Mouse (Mus musculus) liver, postnatal 0 days (tissue): Measurements from ENCODE around the gene Gbp2b. TPM values are rescaled to one million over a fixed set of nuclear protein-coding genes. Genes with fewer than 3 reads are reported as not detected.

ENCODE experiments used
- ATAC-seq: fragments of 200-750 bp; cut with Nextera tagmentation; 2 replicates; pipeline ENCODE4 v1.8.0; 2017; ENCODE audit warnings: mild to moderate bottlenecking, moderate library complexity
- DNase-seq: peaks from one replicate; pipeline ENCODE4 v3.0.0-alpha.2; 2016
- H3K27ac ChIP-seq: fragments of 300-500 bp; sonication (generic); 2 replicates; pipeline ENCODE4 v1.5.1; 2014; ENCODE audit warnings: antibody characterized with exemption, moderate library complexity, mild to moderate bottlenecking, low read depth
- H3K27me3 ChIP-seq: fragments of 300-500 bp; sonication (generic); 2 replicates; pipeline ENCODE4 v1.6.1; 2014; ENCODE audit warnings: low read length, control low read depth, mixed read lengths; ENCODE audit not compliant: insufficient read depth
- H3K36me3 ChIP-seq: fragments of 300-500 bp; sonication (generic); replicated peaks from 2 replicates; pipeline ENCODE4 v1.6.1; 2014; ENCODE audit warnings: mild to moderate bottlenecking, control low read depth, low read length, moderate library complexity, mixed read lengths; ENCODE audit not compliant: insufficient read depth
- H3K4me1 ChIP-seq: fragments of 300-500 bp; sonication (generic); 2 replicates; pipeline ENCODE4 v1.6.1; 2014; ENCODE audit warnings: antibody characterized with exemption, mild to moderate bottlenecking, control low read depth; ENCODE audit not compliant: insufficient read depth
- H3K4me2 ChIP-seq: fragments of 300-500 bp; sonication (generic); 2 replicates; pipeline ENCODE4 v1.6.1; 2014; ENCODE audit warnings: low read depth, mild to moderate bottlenecking, low read length, moderate library complexity, mixed read lengths
- H3K4me3 ChIP-seq: fragments of 300-500 bp; sonication (generic); 2 replicates; pipeline ENCODE4 v1.5.1; 2014; ENCODE audit warnings: low read depth, low read length
- H3K9ac ChIP-seq: fragments of 300-500 bp; sonication (generic); replicated peaks from 2 replicates; pipeline ENCODE4 v1.6.1; 2014; ENCODE audit warnings: mild to moderate bottlenecking, moderate library complexity
- H3K9me3 ChIP-seq: fragments of 300-500 bp; sonication (generic); 2 replicates; pipeline ENCODE4 v1.6.1; 2016; ENCODE audit warnings: mild to moderate bottlenecking, control low read depth, low read length, mixed read lengths
- CTCF ChIP-seq: sonication (generic); IDR thresholded peaks from 2 replicates; pipeline ENCODE4 v1.5.1; 2016; ENCODE audit warnings: antibody characterized with exemption, low read depth
- EP300 ChIP-seq: IDR thresholded peaks from 2 replicates; pipeline ENCODE4 v1.6.1; 2016; ENCODE audit warnings: antibody characterized with exemption, low read depth, mild to moderate bottlenecking
- WGBS: fragments of 180-500 bp; shearing (Covaris S2); extraction: QIAGEN DNeasy Blood & Tissue Kit; methylation state at CpG from one replicate; pipeline ENCODE4 v1.1.7; 2014; ENCODE audit not compliant: insufficient replicate concordance; 5-methylcytosine and 5-hydroxymethylcytosine counted together
- polyA plus RNA-seq: library from polyadenylated mRNA; unstranded; fragments of >200 nt; fragmentation: Nextera tagmentation; extraction: Ambion mirVana; gene quantifications from 2 replicates; pipeline ENCODE4 v1.2.1, GENCODE M21; 2015

The Gbp2b gene
- polyA plus RNA-seq, 1 experiment from 2014 or later, result 0.05 TPM

- no peak for ATAC-seq
- H3K9me3 ChIP-seq, result no peaks in the 10 kb centered on the region
Observed at GRCm38 (mm10) chr3:142618658-142619057, 24.0 kb downstream of the Gbp2b start.

GRCm38 (mm10) chr3:142619606-142620005 is 25.0 kb downstream of the Gbp2b start:
- H3K9me3 ChIP-seq, result no peaks in the 10 kb centered on the region
- TF ChIP-seq EP300 (no peak), CTCF (no peak)
- H3K27ac ChIP-seq, result no peak overlapping the region
- no peaks in the 10 kb centered on the region for H3K36me3 ChIP-seq
- no peak for DNase-seq
- WGBS, result 46% methylated on average over 1 of the region's 1 CpGs
- ATAC-seq, result peak; percentile 38
- no peaks in the 10 kb centered on the region for H3K27me3 ChIP-seq
- H3K4me1 ChIP-seq, result peaks cover 7% of the 10 kb centered on the region; the same call in 1 of the 2 replicates
- peak overlapping the region; percentile 71; the same call in 1 of the 2 replicates for H3K4me2 ChIP-seq
- H3K4me3 ChIP-seq, result peak overlapping the region; percentile 51; the same call in 1 of the 2 replicates
- H3K9ac ChIP-seq, result no peak overlapping the region

More at GRCm38 (mm10) chr3:142618658-142619057, 24.0 kb downstream of the Gbp2b start:
- TF ChIP-seq EP300, result no peak
- TF ChIP-seq CTCF, result no peak
- Histone ChIP-seq H3K4me2 (no peak overlapping the region), H3K36me3 (no peaks in the 10 kb centered on the region), H3K27me3 (no peaks in the 10 kb centered on the region), H3K9ac (no peak overlapping the region), H3K4me1 (peaks cover 7% of the 10 kb centered on the region; the same call in 1 of the 2 replicates), H3K27ac (no peak overlapping the region), H3K4me3 (no peak overlapping the region)
- no peak for DNase-seq
- 82% methylated on average over 3 of the region's 3 CpGs for WGBS

- peak; percentile 46 for DNase-seq
- H3K27ac ChIP-seq, result peak within 1 kb of the TSS; percentile 75
- H3K27me3 ChIP-seq, result no peaks in the 10 kb centered on the region
- H3K4me2 ChIP-seq, result peak within 1 kb of the TSS; percentile 71
- ATAC-seq, result peak; percentile 75
- H3K4me1 ChIP-seq, result peaks cover 7% of the 10 kb centered on the region; the same call in 1 of the 2 replicates
- 18% methylated on average over 4 of the region's 4 CpGs for WGBS
- TF ChIP-seq EP300 (peak; percentile 36; the same call in 1 of the 2 replicates), CTCF (no peak)
- no peaks in the 10 kb centered on the region for H3K36me3 ChIP-seq
- H3K9ac ChIP-seq, result peak within 1 kb of the TSS; percentile 50
- peak within 1 kb of the TSS; percentile 51 for H3K4me3 ChIP-seq
- no peaks in the 10 kb centered on the region for H3K9me3 ChIP-seq
Observed at GRCm38 (mm10) chr3:142620111-142620955, 25.7 kb downstream of the Gbp2b start, which contains the start of gene Gbp2. TSS of gene Gbp2 (plus strand) at chr3:142620602.

- no peaks in the 10 kb centered on the region for H3K27me3 ChIP-seq
- WGBS, result 35% methylated on average over 3 of the region's 3 CpGs
- ATAC-seq (0 out of 2 replicates have a peak, but pooled peaks have one; percentile 20), DNase-seq (no peak)
- H3K9me3 ChIP-seq, result no peaks in the 10 kb centered on the region
- H3K9ac ChIP-seq, result peak overlapping the region; percentile 50; the same call in 1 of the 2 replicates
- H3K4me3 ChIP-seq, result peak overlapping the region; percentile 51
- H3K4me1 ChIP-seq, result peaks cover 7% of the 10 kb centered on the region; the same call in 1 of the 2 replicates
- H3K4me2 ChIP-seq, result peak overlapping the region; percentile 71
- no peaks in the 10 kb centered on the region for H3K36me3 ChIP-seq
- H3K27ac ChIP-seq, result peak overlapping the region; percentile 75
- TF ChIP-seq CTCF (peak; percentile 70), EP300 (no peak)
Observed at GRCm38 (mm10) chr3:142620956-142621562, 26.4 kb downstream of the Gbp2b start.

GRCm38 (mm10) chr3:142630385-142630784 is 35.7 kb downstream of the Gbp2b start:
- no peaks in the 10 kb centered on the region for H3K9me3 ChIP-seq
- no peak overlapping the region for H3K4me3 ChIP-seq
- no peaks in the 10 kb centered on the region for H3K27me3 ChIP-seq
- no peak overlapping the region for H3K4me2 ChIP-seq
- DNase-seq, result no peak
- no peaks in the 10 kb centered on the region for H3K36me3 ChIP-seq
- no peak for ATAC-seq
- H3K27ac ChIP-seq, result no peak overlapping the region
- no peak overlapping the region for H3K9ac ChIP-seq
- TF ChIP-seq EP300, result no peak
- TF ChIP-seq CTCF, result no peak
- 36% methylated on average over 8 of the region's 8 CpGs for WGBS
- H3K4me1 ChIP-seq, result no peaks in the 10 kb centered on the region

- H3K4me2 ChIP-seq, result peak overlapping the region; percentile 18; the same call in 1 of the 2 replicates
- DNase-seq (peak; percentile 80), ATAC-seq (peak; percentile 44; the same call in 1 of the 2 replicates)
Observed at GRCm38 (mm10) chr3:142640201-142640600, 45.6 kb downstream of the Gbp2b start.

More at GRCm38 (mm10) chr3:142640201-142640600, 45.6 kb downstream of the Gbp2b start:
- Histone ChIP-seq H3K27ac (no peak overlapping the region), H3K9me3 (no peaks in the 10 kb centered on the region), H3K27me3 (0 out of 2 replicates have a peak, but pooled peaks cover 2% of the 10 kb centered on the region), H3K36me3 (no peaks in the 10 kb centered on the region), H3K4me3 (no peak overlapping the region), H3K9ac (no peak overlapping the region), H3K4me1 (no peaks in the 10 kb centered on the region)
- 5% methylated on average over 9 of the region's 9 CpGs for WGBS
- TF ChIP-seq CTCF, result peak; percentile 77
- no peak for TF ChIP-seq EP300
